Mouse (Mus musculus): Measurements from ENCODE around the gene Whrn. TPM values are rescaled to one million over a fixed set of nuclear protein-coding genes. Genes with fewer than 3 reads are reported as not detected.

Whrn gene
- total RNA-seq, 2 experiments from 2014 or later = 23.8 to 29.4 TPM

GRCm38 (mm10) chr4:63385253-63385652 is 110.5 kb downstream of the Whrn start:
- no peak for DNase-seq (ENCODE audit: low spot score in 2 of 2)

- no peak for DNase-seq (ENCODE audit: low spot score in 2 of 2)
These were observed 111.5 kb downstream of the Whrn start for GRCm38 (mm10) chr4:63384262-63384661.

GRCm38 (mm10) chr4:63383474-63383873 is 112.3 kb downstream of the Whrn start:
- no peak for DNase-seq (ENCODE audit: low spot score in 2 of 2)

GRCm38 (mm10) chr4:63382676-63383369 is 113.0 kb downstream of the Whrn start:
- no peak for DNase-seq (ENCODE audit: low spot score in 2 of 2)

- DNase-seq (ENCODE audit: low spot score in 2 of 2) = no peak
These were observed 118.3 kb downstream of the Whrn start for GRCm38 (mm10) chr4:63377483-63377882.

- peak; percentile 71 to 75 for DNase-seq (ENCODE audit: low spot score in 2 of 2)
These were observed 120.4 kb downstream of the Whrn start for GRCm38 (mm10) chr4:63375367-63375766.

GRCm38 (mm10) chr4:63374331-63374730 is 121.5 kb downstream of the Whrn start:
- DNase-seq (ENCODE audit: low spot score in 2 of 2) = no peak

- no peak for DNase-seq (ENCODE audit: low spot score in 2 of 2)
These were observed 122.4 kb downstream of the Whrn start for GRCm38 (mm10) chr4:63373404-63373803.

- peak; percentile 47 to 49 for DNase-seq (ENCODE audit: low spot score in 2 of 2)
These were observed 123.9 kb downstream of the Whrn start for GRCm38 (mm10) chr4:63371890-63372289.

GRCm38 (mm10) chr4:63370897-63371296 is 124.9 kb downstream of the Whrn start:
- no peak for DNase-seq (ENCODE audit: low spot score in 2 of 2)

GRCm38 (mm10) chr4:63368577-63368976 is 127.2 kb downstream of the Whrn start:
- DNase-seq (ENCODE audit: low spot score in 2 of 2) = peak; percentile 94 to 96

Other genes starting within 250 kb of the Whrn start
- not detected for gene Orm1, start 151.4 kb downstream of the Whrn start, total RNA-seq (2021)
- gene Orm3, start 139.8 kb downstream of the Whrn start, total RNA-seq (2021) = not detected
- gene Orm2, start 133.5 kb downstream of the Whrn start, total RNA-seq (2021) = not detected
- 1 to 10 TPM; 4.0 to 5.0 TPM for gene Akna, start 92.6 kb downstream of the Whrn start, total RNA-seq (2021)
- 100 to 1,000 TPM; 131 to 135 TPM for gene Atp6v1g1, start 48.8 kb upstream of the Whrn start, total RNA-seq (2021)
- 1 to 10 TPM; 6.8 to 7.0 TPM for gene Tmem268, start 62.8 kb upstream of the Whrn start, total RNA-seq (2021)
- gene Gm11213, start 109.3 kb upstream of the Whrn start, total RNA-seq (2021) = not detected
- gene Tex48, start 126.4 kb upstream of the Whrn start, total RNA-seq (2021) = not detected
- gene Gm11214, start 167.4 kb upstream of the Whrn start, total RNA-seq (2021) = not detected
- not detected for gene Tnfsf15, start 249.1 kb upstream of the Whrn start, total RNA-seq (2021)